Mouse (Mus musculus) layer of hippocampus, adult 2 months (tissue): ENCODE results near the gene Stard3. TPM values are rescaled to one million over a fixed set of nuclear protein-coding genes. Genes with fewer than 3 reads are reported as not detected.
"Not testable (repeated sequence)": the region's sequence is repeated elsewhere in the genome, so short reads cannot be mapped to it uniquely, and the experiment has no call there.

Source experiments
- DNase-seq, 2 experiments: peaks; one replicate each; pipeline ENCODE4 v3.0.0; 2022; ENCODE audit warnings: low spot score in 2 of 2
- H3K27ac ChIP-seq: fragments of 200-600 bp; 2 replicates; pipeline ENCODE4 v1.8.1; 2022
- H3K4me3 ChIP-seq: fragments of 200-600 bp; 2 replicates; pipeline ENCODE4 v1.8.1; 2022; ENCODE audit warnings: mild to moderate bottlenecking
- CTCF ChIP-seq: fragments of 200-600 bp; conservative IDR thresholded peaks from 2 replicates; pipeline ENCODE4 v1.8.1; 2022; ENCODE audit warnings: antibody characterized with exemption, mild to moderate bottlenecking, moderate library complexity
- total RNA-seq, 2 experiments: library from RNA; stranded (reverse); gene quantifications; 2 replicates each; pipeline ENCODE4 v1.2.3; 2021

Stard3 gene
- total RNA-seq, 2 experiments from 2014 or later = 32.9 to 35.5 TPM

DNA sequence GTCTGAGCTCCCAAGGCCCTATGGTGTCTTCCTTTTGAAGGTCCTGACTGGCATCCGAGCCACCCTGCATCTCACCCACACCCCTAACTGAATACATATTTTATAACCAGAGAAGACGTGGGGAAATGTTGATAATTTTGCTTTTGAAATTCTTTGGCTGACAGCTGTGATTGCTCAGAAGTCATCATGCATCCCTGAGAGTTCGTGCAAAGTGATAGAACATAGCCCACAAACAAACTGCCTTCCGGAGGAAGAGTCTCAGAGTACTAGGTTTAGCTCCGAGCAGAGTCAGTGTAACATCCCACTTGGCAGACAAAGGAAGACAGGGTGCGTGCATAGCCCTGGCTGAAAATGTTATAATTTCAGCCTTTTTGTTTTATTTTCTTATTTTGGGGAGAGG is 15.1 kb downstream of the Stard3 start:
- peak overlapping the region; percentile 69 for H3K27ac ChIP-seq
- no peak overlapping the region for H3K4me3 ChIP-seq
- TF ChIP-seq CTCF = no peak
- DNase-seq = no peak

DNA sequence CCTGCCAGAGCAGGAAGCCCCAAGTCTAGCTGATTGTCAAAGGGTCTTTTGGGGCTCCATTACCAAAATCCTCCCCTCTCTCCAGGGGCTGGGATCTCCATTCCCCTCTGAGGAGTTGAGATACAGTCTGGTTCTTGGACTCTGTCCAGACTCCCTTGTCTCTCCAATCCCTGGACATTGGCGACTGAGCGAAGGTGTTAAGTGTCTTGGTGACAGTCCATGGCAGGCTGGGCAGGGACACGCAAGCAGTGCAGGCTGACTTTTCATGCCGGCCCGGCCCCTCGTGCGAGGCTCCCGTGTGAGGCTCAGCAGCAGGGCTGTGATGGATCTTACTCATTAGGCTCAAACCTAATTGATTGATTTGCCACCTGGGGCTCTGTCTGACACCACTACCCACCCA is 16.1 kb downstream of the Stard3 start:
- no peak for DNase-seq
- peak overlapping the region; percentile 15; the same call in 1 of the 2 replicates for H3K27ac ChIP-seq
- no peak for TF ChIP-seq CTCF
- H3K4me3 ChIP-seq = no peak overlapping the region

DNA sequence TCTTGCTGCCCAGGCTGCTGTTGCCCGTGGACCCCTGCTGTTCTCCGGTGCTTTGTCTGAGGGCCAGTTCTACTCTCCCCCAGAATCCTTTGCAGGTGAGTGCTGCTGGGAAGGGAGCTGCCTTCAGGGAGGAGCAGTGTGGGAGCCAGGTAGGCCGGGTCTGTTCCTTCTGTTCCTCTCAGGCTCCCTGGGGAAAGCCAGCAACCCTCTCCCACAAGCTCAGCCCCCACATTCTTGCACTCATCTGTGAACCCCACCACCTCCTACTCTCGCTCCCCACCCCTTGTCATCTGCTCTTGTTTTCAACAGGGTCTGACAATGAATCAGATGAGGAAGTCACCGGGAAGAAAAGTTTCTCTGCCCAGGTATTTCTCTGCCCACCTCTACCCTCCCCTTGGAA is 18.6 kb downstream of the Stard3 start:
- no peak overlapping the region for H3K4me3 ChIP-seq
- TF ChIP-seq CTCF = no peak
- no peak overlapping the region for H3K27ac ChIP-seq
- DNase-seq = no peak

DNA sequence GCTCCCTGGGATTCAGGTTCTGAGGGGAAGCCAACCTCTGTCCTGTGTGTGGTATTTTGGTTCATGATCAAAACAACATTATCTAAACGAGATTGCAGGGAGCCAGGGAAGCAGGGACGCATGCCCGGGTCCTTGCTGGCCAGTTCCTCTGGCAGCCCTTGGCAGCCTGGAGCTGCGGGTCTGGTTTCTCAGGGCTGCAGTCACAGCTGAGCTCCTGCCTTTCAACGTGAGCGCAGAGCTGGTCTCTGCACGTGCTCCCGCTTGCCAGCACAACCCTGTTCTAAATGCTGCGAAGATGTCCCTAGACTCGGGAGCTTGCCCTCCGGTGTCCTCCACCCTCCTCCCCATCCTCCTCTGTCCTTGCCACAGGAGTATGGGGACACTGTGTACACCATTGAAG is 19.6 kb downstream of the Stard3 start:
- H3K27ac ChIP-seq = no peak overlapping the region
- no peak for DNase-seq
- TF ChIP-seq CTCF = no peak
- no peak overlapping the region for H3K4me3 ChIP-seq

DNA sequence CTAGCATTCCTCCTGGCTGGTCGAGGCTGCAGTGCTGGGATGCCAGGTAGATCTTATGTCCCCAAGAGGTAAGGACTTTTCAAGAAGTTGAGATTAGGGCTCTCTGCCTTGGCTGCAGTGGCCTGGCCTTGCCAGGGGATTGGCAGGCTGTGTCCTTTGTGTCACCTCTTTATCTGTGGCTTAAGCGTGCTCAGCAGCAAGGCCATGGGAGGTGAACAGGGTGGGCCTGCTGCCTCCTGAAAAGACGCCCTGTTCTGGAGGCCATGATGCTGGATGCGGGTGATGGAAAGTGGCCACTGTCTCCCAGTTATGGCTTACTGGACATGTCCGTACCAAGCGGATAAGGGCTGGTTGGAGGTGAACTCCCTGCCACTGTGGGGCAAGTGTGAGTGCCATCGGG is 21.2 kb downstream of the Stard3 start:
- Histone ChIP-seq H3K4me3 (no peak overlapping the region), H3K27ac (no peak overlapping the region)
- TF ChIP-seq CTCF = no peak
- no peak for DNase-seq

DNA sequence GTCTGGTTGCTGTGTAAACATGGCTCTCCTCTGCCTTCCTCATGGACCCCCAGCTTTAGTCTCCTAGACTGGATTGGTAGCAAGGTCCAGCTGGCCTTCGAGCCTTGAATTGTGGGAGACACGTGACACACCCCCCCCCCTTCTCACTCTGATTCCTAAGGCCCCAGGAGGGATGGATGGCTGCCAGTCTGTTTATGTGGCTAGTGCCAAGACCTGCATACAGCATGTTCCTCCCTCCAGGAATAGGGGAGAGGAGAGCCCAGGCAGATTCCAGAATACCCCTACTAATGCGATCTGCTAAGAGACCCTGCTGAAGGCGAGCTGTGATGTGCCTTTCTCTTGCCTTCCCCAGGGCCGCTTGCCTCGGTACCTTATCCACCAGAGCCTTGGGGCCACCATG is 21.9 kb downstream of the Stard3 start:
- no peak for DNase-seq
- Histone ChIP-seq H3K27ac (no peak overlapping the region), H3K4me3 (no peak overlapping the region)
- TF ChIP-seq CTCF = no peak

DNA sequence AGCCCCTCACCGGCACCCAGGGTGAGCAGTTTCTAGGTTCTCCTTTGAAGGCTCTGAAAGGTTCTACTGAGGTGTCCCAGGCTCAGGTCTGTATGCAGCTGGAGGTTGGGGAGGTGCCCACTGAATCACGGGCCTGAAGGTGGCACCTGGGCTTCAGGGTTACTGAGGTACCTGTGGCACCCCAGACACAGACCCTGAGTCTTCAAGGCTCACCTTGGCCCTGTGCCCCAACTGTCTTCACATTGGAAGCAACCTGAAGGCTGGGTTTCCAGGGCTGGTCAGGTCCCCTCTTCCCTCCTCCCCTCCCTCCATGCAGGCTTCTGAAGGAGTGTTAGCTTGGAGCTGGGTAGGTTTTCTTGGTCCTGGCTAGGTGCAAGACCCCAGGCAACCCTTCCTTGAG is 23.5 kb downstream of the Stard3 start:
- no peak for TF ChIP-seq CTCF
- DNase-seq = no peak
- Histone ChIP-seq H3K27ac (no peak overlapping the region), H3K4me3 (no peak overlapping the region)

DNA sequence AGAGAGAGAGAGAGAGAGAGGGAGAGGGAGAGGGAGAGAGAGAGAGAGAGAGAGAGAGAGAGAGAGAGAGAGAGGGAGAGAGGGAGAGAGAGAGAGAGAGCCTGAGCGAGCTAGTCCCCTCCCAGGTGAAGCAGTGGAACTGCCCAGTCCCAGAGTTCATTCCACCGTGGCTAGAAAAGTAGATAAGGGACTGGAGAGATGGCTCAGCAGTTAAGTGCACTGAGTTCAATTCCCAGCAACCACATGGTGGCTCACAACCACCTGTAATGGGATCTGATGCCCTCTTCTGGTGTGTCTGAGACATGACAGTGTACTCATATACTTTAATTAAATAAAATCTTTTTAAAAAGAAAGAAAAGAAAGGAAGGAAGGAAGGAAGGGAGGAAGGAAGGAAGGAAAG is 24.2 kb downstream of the Stard3 start:
- H3K27ac ChIP-seq, H3K4me3 ChIP-seq, DNase-seq: not testable (repeated sequence)
- peak; percentile 53 for TF ChIP-seq CTCF

DNA sequence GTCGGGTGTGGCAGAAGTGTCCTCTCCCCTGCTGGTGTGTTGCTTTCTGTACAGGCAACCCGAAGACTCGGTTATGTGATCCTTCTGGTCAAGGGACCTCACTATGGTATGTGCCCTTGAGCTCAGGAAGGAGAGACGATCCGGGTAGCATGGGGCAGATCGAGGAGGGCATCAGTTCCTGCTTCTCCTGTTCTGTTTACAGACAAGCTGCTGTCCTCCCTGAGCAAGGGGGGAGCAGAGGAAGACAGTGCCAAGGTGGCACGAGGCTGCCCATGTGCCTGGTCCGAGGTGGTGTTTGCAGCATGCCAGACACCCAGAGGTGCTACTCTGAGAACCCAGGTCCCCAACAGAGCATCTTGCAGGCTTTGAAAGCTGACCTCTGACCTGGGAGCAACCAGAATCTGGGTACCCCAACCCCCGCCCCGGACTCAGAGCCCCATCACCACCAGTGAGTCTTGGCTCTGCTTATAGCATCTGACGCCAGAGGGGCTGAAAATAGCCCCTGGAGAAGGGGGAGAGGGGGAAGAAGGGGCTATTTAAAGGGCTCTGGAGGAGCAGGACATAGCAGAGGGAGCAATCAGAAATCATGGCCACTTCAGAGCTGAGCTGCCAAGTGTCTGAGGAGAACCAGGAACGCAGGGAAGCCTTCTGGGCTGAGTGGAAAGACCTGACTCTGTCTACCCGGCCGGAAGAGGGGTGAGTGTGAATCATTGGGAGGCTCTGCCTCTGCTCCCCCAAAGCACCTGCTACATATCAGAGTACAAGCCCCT is 25.3 kb downstream of the Stard3 start, which contains the start of gene Tcap:
Tcap (plus strand) TSS at position 551 of the 770 bp plus-strand sequence.
- Histone ChIP-seq H3K27ac (no peak within 1 kb of the TSS), H3K4me3 (no peak within 1 kb of the TSS)
- DNase-seq = no peak
- no peak for TF ChIP-seq CTCF

DNA sequence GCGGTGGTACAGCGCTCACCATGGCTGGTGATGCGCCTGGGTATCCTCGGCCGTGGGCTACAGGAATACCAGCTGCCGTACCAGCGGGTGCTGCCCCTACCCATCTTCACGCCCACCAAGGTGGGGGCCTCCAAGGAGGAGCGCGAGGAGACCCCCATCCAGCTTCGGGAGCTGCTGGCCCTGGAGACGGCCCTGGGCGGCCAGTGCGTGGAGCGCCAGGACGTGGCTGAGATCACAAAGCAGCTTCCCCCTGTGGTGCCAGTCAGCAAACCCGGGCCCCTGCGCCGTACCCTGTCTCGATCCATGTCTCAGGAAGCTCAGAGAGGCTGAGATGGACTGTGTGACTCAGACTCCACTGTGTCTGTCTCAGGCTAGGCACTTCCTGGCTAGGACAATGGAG is 26.0 kb downstream of the Stard3 start:
- TF ChIP-seq CTCF = no peak
- H3K27ac ChIP-seq = no peak overlapping the region

DNA sequence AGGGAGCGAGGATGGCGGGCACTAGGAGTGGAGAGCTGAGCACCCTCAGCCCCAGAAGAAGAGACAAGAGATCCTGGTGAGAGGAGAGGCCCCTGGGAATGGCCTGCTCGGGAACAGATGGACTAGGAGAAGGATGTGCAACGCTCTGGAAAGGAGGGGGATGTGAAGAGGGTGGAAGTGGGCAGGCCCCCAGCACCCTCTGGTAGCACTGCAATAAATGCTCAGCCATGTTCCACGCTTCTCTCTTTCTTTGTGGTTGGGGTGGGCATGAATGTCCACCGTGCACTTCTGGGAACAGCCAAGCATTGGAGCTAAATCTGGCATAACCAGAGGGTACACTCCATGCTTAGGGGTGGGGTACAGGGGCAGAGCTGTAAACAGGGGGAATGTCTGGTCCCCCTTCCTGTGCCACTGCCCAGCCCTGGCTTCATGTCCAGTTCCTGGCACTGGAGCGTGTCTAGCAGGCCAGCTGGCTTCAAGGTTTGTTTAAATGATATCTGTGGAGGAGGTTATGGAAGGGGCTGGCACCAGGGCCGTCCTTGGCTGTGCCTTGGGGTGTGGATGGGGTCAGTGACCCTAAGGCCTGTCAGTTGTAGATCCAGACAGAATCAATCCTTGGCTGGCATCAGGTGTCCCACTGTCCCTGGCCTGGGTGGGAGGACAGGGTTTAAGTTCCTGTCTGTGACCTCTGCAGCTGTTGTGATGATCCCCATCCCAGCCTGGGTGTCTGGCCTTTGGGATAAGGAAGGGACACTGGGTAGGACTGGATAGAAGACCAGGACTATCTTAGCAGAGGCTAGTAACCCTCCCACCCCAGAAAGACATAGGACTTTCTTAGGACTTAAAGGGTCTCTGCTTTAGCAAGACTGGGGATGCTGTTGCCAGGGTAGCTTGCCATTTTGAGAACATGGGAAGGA is 26.8 kb downstream of the Stard3 start:
- TF ChIP-seq CTCF = no peak
- H3K27ac ChIP-seq = no peak overlapping the region
- DNase-seq = no peak
- H3K4me3 ChIP-seq = no peak overlapping the region

More for the DNA sequence above, 26.0 kb downstream of the Stard3 start:
- DNase-seq = no peak
- H3K4me3 ChIP-seq = no peak overlapping the region

DNA sequence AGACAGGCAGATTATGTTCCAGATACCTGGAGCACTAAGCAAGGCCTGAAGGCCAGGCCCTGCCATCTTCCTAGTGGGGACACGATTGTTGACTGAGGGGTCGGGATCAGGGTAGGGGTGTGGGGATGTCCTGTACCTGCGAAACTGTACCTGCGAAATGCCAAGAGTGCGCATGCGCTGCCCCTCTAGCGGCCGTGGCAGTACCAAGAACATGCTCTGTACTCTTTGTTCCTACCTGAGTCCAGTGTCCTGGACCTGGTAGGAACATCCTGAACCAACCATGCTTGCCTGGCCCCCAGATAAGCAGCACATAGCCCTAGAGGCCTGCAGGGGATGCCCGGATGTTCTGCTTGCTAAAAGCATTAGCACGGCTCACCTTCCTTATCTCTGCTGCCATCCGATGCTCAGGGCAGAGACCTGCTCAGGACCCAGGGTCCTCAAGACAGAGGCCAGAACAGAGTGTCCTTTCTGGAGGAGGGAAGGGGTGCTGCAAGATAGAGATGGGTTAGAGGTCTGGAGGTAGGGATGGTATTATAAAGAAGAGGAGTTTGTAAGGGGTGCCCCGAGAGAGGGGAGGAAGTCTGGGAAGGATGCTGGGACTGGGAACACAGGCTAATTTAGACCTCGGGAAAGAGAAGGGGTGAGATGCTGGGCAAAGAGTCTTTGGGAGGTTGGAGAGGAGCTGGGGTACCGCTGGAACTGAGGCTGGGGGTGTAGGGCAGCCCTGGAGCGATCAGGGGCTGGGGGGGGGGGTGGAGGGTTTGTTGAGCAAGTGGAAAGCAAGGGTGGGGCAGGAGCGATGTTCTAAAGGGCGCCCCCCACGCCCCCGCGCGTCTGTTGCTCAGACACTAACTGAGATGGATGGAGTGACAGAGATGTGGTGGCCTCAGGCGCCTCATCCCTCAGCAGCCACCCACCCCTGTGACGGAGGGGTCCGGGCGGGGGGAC is 27.7 kb downstream of the Stard3 start, which contains the start of gene Pnmt:
Pnmt (plus strand) TSS at position 813 of the 948 bp plus-strand sequence.
- DNase-seq = no peak
- TF ChIP-seq CTCF = no peak
- H3K27ac ChIP-seq = no peak within 1 kb of the TSS
- H3K4me3 ChIP-seq = no peak within 1 kb of the TSS
